Comparison of ENCODE assay signal across 8 mouse cellular contexts in genomic region chr4:126753268-126754230, GRCm38 (mm10). TPM values are rescaled to one million over a fixed set of nuclear protein-coding genes. Genes with fewer than 3 reads are reported as not detected.
DNase-seq lines count a peak whose midpoint lies in the region; ATAC-seq and TF ChIP-seq lines count a peak whose summit lies in the region.

TSS of gene Ncdn (minus strand) at chr4:126753438.
TSS of gene AU040320 (plus strand) at chr4:126753544.

- H3K9ac ChIP-seq in ES-Bruce4 (ENCODE audit: low read depth, poor library complexity, severe bottlenecking): peak within 1 kb of the TSS; percentile 73
- H3K9ac ChIP-seq in forebrain, embryonic 14.5 days (ENCODE audit: low read length): peak within 1 kb of the TSS; percentile 90

- DNase-seq in forebrain, embryonic 14.5 days (ENCODE audit: low spot score): peak; percentile 98
- peak; percentile 95 for DNase-seq in heart, postnatal 14 days
- peak; percentile 97 to 99 for DNase-seq in layer of hippocampus, adult 18-20 months (ENCODE audit: low spot score in 2 of 2)
- peak; percentile 98 for DNase-seq in lung, adult 2 months
- peak; percentile 94 to 95 for DNase-seq in thymus, adult 18-20 months

- peak within 1 kb of the TSS; percentile 84 for H3K4me3 ChIP-seq in ES-Bruce4 (ENCODE audit: low read depth, low read length)
- H3K4me3 ChIP-seq in forebrain, embryonic 14.5 days (ENCODE audit: low read depth, low read length): peak within 1 kb of the TSS; percentile 89
- peak within 1 kb of the TSS; percentile 94 for H3K4me3 ChIP-seq in lung, adult 2 months (replicated peaks; ENCODE audit: extremely low read depth, low read depth, low read length)

- under 1% methylated on average over 66 of the region's 71 CpGs for WGBS in forebrain, embryonic 14.5 days
- WGBS in lung, adult 2 months: under 1% methylated on average over 71 of the region's 71 CpGs

- TF ChIP-seq EP300 in ES-Bruce4 (IDR thresholded peaks at IDR 0.05; ENCODE audit: insufficient read depth, low read depth, low read length): no peak

- TF ChIP-seq CTCF in ES-Bruce4 (IDR thresholded peaks at IDR 0.05; ENCODE audit: low read depth, low read length): no peak
- no peak for TF ChIP-seq CTCF in lung, adult 2 months (IDR thresholded peaks at IDR 0.05; ENCODE audit: insufficient read depth, low read length)

- no peaks in the 10 kb centered on the region for H3K9me3 ChIP-seq in ES-Bruce4 (replicated peaks; ENCODE audit: control insufficient read depth, insufficient read depth, low read length, poor library complexity, severe bottlenecking)
- no peaks in the 10 kb centered on the region for H3K9me3 ChIP-seq in forebrain, embryonic 14.5 days (replicated peaks; ENCODE audit: control insufficient read depth, low read length)

- H3K4me1 ChIP-seq in ES-Bruce4 (ENCODE audit: control insufficient read depth, insufficient read depth, low read length): peaks cover 2% of the 10 kb centered on the region
- H3K4me1 ChIP-seq in forebrain, embryonic 14.5 days (ENCODE audit: control insufficient read depth, insufficient read depth, low read length): peaks cover 42% of the 10 kb centered on the region
- peaks cover 6% of the 10 kb centered on the region for H3K4me1 ChIP-seq in lung, adult 2 months (ENCODE audit: control insufficient read depth, insufficient read depth, low read length)

- H3K36me3 ChIP-seq in ES-Bruce4 (ENCODE audit: control insufficient read depth, insufficient read depth, low read length, poor library complexity, severe bottlenecking): no peaks in the 10 kb centered on the region
- H3K36me3 ChIP-seq in forebrain, embryonic 14.5 days (ENCODE audit: control insufficient read depth, insufficient read depth, low read length): peaks cover 23% of the 10 kb centered on the region

- peak within 1 kb of the TSS; percentile 85 for H3K4me2 ChIP-seq in forebrain, embryonic 14.5 days (ENCODE audit: low read length)

- H3K27me3 ChIP-seq in ES-Bruce4 (ENCODE audit: control insufficient read depth, insufficient read depth, low read length, poor library complexity, severe bottlenecking): no peaks in the 10 kb centered on the region
- H3K27me3 ChIP-seq in forebrain, embryonic 14.5 days (replicated peaks; ENCODE audit: control insufficient read depth, insufficient read depth, low read length): no peaks in the 10 kb centered on the region

- ATAC-seq in cerebellum, adult (ENCODE audit: insufficient number of reproducible peaks, low FRiP score, low TSS enrichment): peak; percentile 74
- peak; percentile 98 for ATAC-seq in forebrain, embryonic 14.5 days
- ATAC-seq in neutrophil, adult 5-6 weeks (ENCODE audit: extremely low read depth, insufficient number of reproducible peaks, low FRiP score, poor library complexity, severe bottlenecking): peak; percentile 90

- intact Hi-C loops in heart, postnatal 14 days (cut with DNase I): loop anchor here (2.0 kb wide), 1 partner anchor 87 kb away; no protein-coding TSS in a partner anchor

- H3K27ac ChIP-seq in ES-Bruce4 (ENCODE audit: insufficient read depth, low read length): peak within 1 kb of the TSS; percentile 62; the same call in 1 of the 2 replicates
- peak within 1 kb of the TSS; percentile 95 for H3K27ac ChIP-seq in forebrain, embryonic 14.5 days (ENCODE audit: low read depth, low read length)

- no peak for TF ChIP-seq POLR2A in ES-Bruce4 (IDR thresholded peaks at IDR 0.05; ENCODE audit: insufficient read depth, low read length)
- peak; percentile 81 for TF ChIP-seq POLR2A in lung, adult 2 months (IDR thresholded peaks at IDR 0.05; ENCODE audit: borderline replicate concordance, extremely low read depth, low read depth, low read length)

RNA-seq across cellular contexts. Expression of gene Ncdn, which starts in this region (rescaled TPM):
- polyA plus RNA-seq in ES-Bruce4 (2011; ENCODE audit: insufficient read depth, insufficient read length, low read depth, missing spikeins): 10.2 and 12.8 TPM in 2 replicates
- polyA plus RNA-seq in forebrain, embryonic 14.5 days (2014; fragmentation: Nextera tagmentation; extraction: Ambion mirVana): 47.8 and 79.3 TPM in 2 replicates
- 10 to 100 TPM; 12.5 to 15.0 TPM for total RNA-seq in heart, postnatal 14 days (2021)
- 1,000 to 10,000 TPM; 2,035 to 2,092 TPM for total RNA-seq in layer of hippocampus, adult 18-20 months (2021)
- polyA plus RNA-seq in lung, adult 2 months (2012; rRNA removed): 31.5 and 31.9 TPM in 2 replicates
- total RNA-seq in neutrophil, adult 5-6 weeks (2017): 6.6 and 8.3 TPM in 2 replicates

RNA-seq across cellular contexts. Expression of gene AU040320, which starts in this region (rescaled TPM):
- polyA plus RNA-seq in ES-Bruce4 (2011; ENCODE audit: insufficient read depth, insufficient read length, low read depth, missing spikeins): 10.1 and 10.5 TPM in 2 replicates
- polyA plus RNA-seq in forebrain, embryonic 14.5 days (2014; fragmentation: Nextera tagmentation; extraction: Ambion mirVana): 28.2 and 35.4 TPM in 2 replicates
- 10 to 100 TPM; 29.9 to 30.3 TPM for total RNA-seq in heart, postnatal 14 days (2021)
- 10 to 100 TPM; 60.9 to 61.3 TPM for total RNA-seq in layer of hippocampus, adult 18-20 months (2021)
- 28.8 and 39.4 TPM in 2 replicates for polyA plus RNA-seq in lung, adult 2 months (2012; rRNA removed)
- 35.0 and 36.4 TPM in 2 replicates for total RNA-seq in neutrophil, adult 5-6 weeks (2017)

Comparison
In these comparisons a context has a peak if more than half of its experiments do, and no peak if none do; other contexts are left out.
1. Peak in every context shown above with its lines: DNase-seq, ATAC-seq, H3K4me3 ChIP-seq and H3K27ac ChIP-seq.
2. RNA of gene Ncdn (total RNA-seq): 2,035 to 2,092 TPM in layer of hippocampus, adult 18-20 months; 12.5 to 15.0 TPM in heart, postnatal 14 days and 6.6 to 8.3 TPM in neutrophil, adult 5-6 weeks; every median in the first group is over 100 times any median in the second.